Mouse (Mus musculus): ENCODE measurements around the gene Accs.
A peak's percentile ranks its signal among the peaks of the same experiment; 100 is the strongest.

Accs gene

GRCm38 (mm10) chr2:93851303-93851702 is 1.6 kb upstream of the Accs start:
- DNase-seq = no peak

- no peak for DNase-seq
Observed at GRCm38 (mm10) chr2:93850317-93850944, 688 bp upstream of the Accs start.

DNA sequence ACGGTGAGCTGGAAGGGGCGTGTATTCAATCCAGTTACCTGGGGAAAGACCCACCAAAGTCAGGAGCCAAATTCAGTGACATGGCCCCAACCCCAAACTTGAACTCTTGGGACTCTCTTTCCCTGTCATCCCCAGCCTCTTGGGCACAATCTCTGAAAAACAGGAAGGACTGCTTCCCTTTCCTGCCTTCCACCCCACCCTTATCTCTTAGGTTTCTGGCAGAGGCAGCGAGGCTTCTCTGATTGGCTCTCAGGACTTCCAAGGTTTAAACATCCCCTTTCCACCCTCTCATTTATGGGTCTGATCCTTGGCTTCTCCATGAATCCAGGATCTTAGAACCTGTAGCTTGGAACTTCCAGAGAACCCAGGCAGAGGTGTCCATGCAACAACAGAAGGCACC is 8.4 kb downstream of the Accs start:
- no peak for DNase-seq

DNA sequence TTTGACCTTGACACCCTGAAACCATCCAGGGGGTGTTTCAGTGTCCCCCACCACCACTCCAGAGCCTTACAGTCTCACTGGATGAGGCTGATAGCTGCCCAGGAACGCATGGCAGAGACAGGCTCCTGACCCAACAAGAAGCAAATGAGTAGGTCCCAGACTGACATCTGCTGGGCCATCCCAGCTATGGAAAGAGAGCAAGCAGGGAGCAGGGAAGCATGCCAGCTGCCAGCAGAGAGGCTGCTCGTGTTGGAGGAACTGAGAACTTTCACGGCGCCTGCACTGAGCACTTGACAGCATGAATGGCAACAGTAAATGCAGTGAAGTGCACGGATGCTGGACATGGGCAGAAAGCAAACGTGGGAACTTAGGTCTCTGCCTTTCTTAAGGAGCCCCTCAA is 9.6 kb downstream of the Accs start:
- no peak for DNase-seq

- DNase-seq = no peak
Observed at GRCm38 (mm10) chr2:93838931-93839330, 10.8 kb downstream of the Accs start.

GRCm38 (mm10) chr2:93836232-93836785 is 13.4 kb downstream of the Accs start:
- no peak for DNase-seq

GRCm38 (mm10) chr2:93835596-93835995 is 14.1 kb downstream of the Accs start:
- DNase-seq = no peak

DNA sequence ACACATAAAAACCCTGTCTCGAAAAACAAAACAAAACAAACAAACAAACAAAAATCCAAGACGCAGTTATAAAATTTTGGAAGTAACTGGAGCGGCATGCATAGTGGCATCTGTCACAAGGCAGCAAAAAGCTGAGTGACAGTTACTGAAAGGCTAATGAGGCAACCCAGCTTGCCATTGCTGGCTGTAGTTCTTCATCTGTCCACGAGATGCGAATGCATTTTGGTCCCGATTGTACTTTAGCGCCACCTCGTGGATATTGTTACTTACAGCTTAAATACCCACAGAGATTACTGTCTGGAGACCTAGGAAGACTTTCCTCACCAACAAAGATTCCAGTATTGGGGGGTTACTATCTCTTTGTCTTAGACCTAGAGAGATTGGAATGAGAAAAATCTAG is 26.2 kb downstream of the Accs start:
- peak; percentile 72 for DNase-seq

DNA sequence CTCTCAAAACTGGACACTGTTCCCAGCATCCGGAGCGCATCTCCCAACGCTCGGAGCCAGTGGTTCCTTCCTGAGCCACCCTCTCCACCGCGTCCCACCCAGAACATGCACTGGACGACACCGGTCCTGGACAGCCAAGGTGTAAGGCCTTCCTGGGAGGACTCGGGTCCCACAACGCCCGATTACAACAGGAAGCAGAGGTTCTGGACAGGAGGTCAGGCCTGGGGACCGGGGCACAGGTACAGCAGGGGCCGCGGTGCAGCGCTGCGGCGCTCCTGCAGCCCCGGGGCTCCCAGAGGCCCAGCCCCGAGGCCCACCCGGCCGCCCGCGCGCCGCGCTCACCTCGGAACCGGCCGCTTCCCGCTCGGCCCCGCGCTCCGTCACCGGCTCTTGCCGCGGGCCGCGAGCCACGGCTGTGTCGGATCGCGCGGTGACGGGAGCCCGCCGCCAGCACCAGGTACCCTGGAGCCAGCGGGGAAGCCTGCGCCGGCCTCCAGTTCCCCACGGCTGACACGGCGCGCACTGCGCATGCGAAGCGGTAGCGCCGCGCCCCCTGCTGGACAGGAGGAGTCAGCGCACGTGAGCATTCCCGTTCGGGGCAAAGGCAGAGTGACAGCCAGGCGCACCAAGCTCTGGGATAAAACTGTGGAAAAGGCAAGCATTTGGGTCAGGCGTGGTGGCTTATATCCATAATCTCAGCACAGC is 27.5 kb downstream of the Accs start, which contains the start of gene Ext2:
Gene Ext2, minus strand, starts transcription at position 524 of the 705 bp plus-strand sequence.
- DNase-seq = peak; percentile 89

- DNase-seq = no peak
Observed at GRCm38 (mm10) chr2:93817791-93818190, 32.0 kb downstream of the Accs start.

DNA sequence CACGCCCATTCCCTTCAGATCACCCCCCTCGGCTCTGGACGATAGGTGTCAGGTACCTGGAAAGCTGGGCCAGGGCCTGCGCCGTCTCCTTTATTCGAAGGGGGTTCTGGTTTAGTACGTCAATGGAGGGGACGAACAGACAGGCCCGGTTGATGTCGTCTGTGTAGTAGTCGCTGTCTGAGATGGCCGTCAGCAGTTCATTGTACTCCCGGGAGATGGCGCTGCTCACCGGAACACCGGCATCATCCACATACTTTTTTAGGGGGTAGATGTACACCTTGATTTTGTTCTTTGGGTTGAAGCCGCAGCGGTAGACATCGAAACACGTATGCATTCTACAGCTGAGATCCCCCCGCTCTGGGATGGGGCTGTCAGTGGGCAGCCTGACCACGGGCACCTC is 36.4 kb downstream of the Accs start:
- peak; percentile 28 for DNase-seq

GRCm38 (mm10) chr2:93811812-93812211 is 37.9 kb downstream of the Accs start:
- peak; percentile 58 for DNase-seq

GRCm38 (mm10) chr2:93809931-93810330 is 39.8 kb downstream of the Accs start:
- DNase-seq = peak; percentile 56

DNA sequence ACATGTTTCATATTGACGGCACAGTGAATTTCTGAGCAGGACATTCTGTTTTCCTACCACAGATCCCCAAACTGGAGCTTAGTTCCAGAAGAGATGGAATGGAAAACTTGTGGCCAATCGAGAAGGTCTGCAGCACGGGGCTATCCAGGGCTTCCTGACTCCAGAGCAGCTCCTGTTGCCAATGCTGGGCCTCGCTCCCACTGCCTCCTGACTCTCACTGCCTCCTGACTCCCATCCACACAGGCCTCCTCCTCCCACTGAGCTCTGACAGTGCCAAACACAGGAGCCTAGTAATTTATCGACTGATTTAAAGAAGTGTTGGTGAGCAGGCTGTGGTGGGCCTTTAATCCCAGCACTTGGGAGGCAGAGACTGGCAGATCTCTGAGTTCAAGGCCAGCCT is 41.7 kb downstream of the Accs start:
- DNase-seq = peak; percentile 58

DNA sequence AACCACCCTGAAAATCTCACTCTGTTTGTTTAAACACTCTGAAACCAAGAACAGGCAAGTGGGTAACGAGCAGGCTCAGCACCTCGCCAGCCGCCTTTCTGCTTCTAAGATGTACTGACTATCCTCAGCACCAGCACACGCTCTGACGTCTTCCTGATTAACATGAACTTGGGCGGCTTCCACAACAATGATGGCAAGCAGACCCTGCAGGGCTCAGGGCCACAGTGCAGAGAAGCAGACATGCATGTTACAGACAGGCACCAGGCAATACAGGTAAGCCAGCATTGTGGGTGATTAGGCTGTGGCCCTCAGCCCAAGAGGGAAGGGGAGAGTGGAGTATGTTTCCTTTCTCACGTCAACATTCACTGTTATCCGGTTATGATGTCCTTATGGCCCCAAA is 42.3 kb downstream of the Accs start:
- DNase-seq = peak; percentile 18

GRCm38 (mm10) chr2:93806487-93807201 is 43.1 kb downstream of the Accs start:
- peak; percentile 20 for DNase-seq

- DNase-seq = no peak
Observed at GRCm38 (mm10) chr2:93805523-93805922, 44.2 kb downstream of the Accs start.

- no peak for DNase-seq
Observed at GRCm38 (mm10) chr2:93805066-93805465, 44.7 kb downstream of the Accs start.

GRCm38 (mm10) chr2:93802947-93803346 is 46.8 kb downstream of the Accs start:
- no peak for DNase-seq

DNA sequence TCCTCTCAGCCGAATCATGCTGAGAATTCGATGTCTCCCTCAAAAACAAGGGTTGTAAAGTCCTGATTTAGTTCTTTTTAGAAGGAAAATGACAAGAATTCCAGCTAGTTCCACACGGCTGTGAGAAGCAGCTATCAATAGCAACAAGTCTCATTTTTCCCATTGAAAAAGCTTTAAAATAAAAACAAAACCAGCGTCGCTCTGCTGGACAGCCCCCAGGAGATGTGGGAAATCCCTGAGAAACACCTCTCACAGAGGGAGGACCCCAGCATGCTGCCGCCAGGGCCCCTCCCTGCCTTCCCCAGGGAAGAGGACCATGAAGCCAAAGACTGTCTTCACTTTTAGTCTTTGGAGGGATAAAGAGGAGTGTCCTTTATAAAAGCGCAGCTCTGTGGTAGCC is 48.6 kb downstream of the Accs start:
- DNase-seq = no peak

- no peak for DNase-seq
Observed at GRCm38 (mm10) chr2:93797162-93797795, 52.5 kb downstream of the Accs start.

GRCm38 (mm10) chr2:93794375-93794774 is 55.4 kb downstream of the Accs start:
- DNase-seq = no peak

Measured in cerebellum, adult 11-12 months (tissue).